Mouse (Mus musculus): ENCODE data around the gene Izumo2. TPM values are rescaled to one million over a fixed set of nuclear protein-coding genes. Genes with fewer than 3 reads are reported as not detected.

Izumo2 gene
- not detected in 2 replicates for polyA plus RNA-seq (2014; fragmentation: Nextera tagmentation; extraction: Ambion mirVana)

GRCm38 (mm10) chr7:44708574-44708973, at the start of gene Izumo2:
Gene Izumo2 (plus strand): TSS chr7:44708742.
- Histone ChIP-seq H3K4me1 (ENCODE audit: control insufficient read depth, insufficient read depth, low read length) (no peaks in the 10 kb centered on the region), H3K36me3 (ENCODE audit: control insufficient read depth, insufficient read depth, low read length) (no peaks in the 10 kb centered on the region), H3K27me3 (ENCODE audit: control insufficient read depth, insufficient read depth, low read length) (no peaks in the 10 kb centered on the region), H3K27ac (ENCODE audit: low read depth, low read length) (no peak within 1 kb of the TSS), H3K9me3 (ENCODE audit: control insufficient read depth, low read length) (0 out of 2 replicates have a peak, but pooled peaks cover 3% of the 10 kb centered on the region), H3K4me2 (no peak within 1 kb of the TSS), H3K4me3 (ENCODE audit: low read depth, low read length) (no peak within 1 kb of the TSS), H3K9ac (ENCODE audit: low read length) (no peak within 1 kb of the TSS)
- WGBS = 72% methylated on average over 14 of the region's 14 CpGs
- ATAC-seq (ENCODE audit: low FRiP score) = no peak
- DNase-seq (ENCODE audit: low spot score, missing footprints) = no peak

- no peak for ATAC-seq (ENCODE audit: low FRiP score)
- whole genome bisulfite sequencing = 81% methylated on average over 5 of the region's 5 CpGs
- DNase-seq (ENCODE audit: low spot score, missing footprints) = no peak
- Histone ChIP-seq H3K4me1 (ENCODE audit: control insufficient read depth, insufficient read depth, low read length) (no peaks in the 10 kb centered on the region), H3K27me3 (ENCODE audit: control insufficient read depth, insufficient read depth, low read length) (no peaks in the 10 kb centered on the region), H3K9me3 (ENCODE audit: control insufficient read depth, low read length) (no peaks in the 10 kb centered on the region), H3K9ac (ENCODE audit: low read length) (no peak overlapping the region), H3K4me2 (no peak overlapping the region), H3K4me3 (ENCODE audit: low read depth, low read length) (no peak overlapping the region), H3K27ac (ENCODE audit: low read depth, low read length) (no peak overlapping the region), H3K36me3 (ENCODE audit: control insufficient read depth, insufficient read depth, low read length) (no peaks in the 10 kb centered on the region)
Observed at GRCm38 (mm10) chr7:44661219-44661618, 47.3 kb upstream of the Izumo2 start.

GRCm38 (mm10) chr7:44662168-44662567, 46.4 kb upstream of the Izumo2 start:
- no peak overlapping the region for H3K9ac ChIP-seq (ENCODE audit: low read length)
- ATAC-seq (ENCODE audit: low FRiP score) = no peak
- H3K4me1 ChIP-seq (ENCODE audit: control insufficient read depth, insufficient read depth, low read length) = no peaks in the 10 kb centered on the region
- 0 out of 2 replicates have a peak, but pooled peaks cover 2% of the 10 kb centered on the region for H3K9me3 ChIP-seq (ENCODE audit: control insufficient read depth, low read length)
- DNase-seq (ENCODE audit: low spot score, missing footprints) = no peak
- H3K4me2 ChIP-seq = no peak overlapping the region
- H3K27ac ChIP-seq (ENCODE audit: low read depth, low read length) = no peak overlapping the region
- no peak overlapping the region for H3K4me3 ChIP-seq (ENCODE audit: low read depth, low read length)
- H3K36me3 ChIP-seq (ENCODE audit: control insufficient read depth, insufficient read depth, low read length) = no peaks in the 10 kb centered on the region
- H3K27me3 ChIP-seq (ENCODE audit: control insufficient read depth, insufficient read depth, low read length) = no peaks in the 10 kb centered on the region
- 14% methylated on average over 8 of the region's 8 CpGs for WGBS

- Histone ChIP-seq H3K4me2 (no peak overlapping the region), H3K9me3 (ENCODE audit: control insufficient read depth, low read length) (0 out of 2 replicates have a peak, but pooled peaks cover 2% of the 10 kb centered on the region), H3K4me1 (ENCODE audit: control insufficient read depth, insufficient read depth, low read length) (no peaks in the 10 kb centered on the region), H3K9ac (ENCODE audit: low read length) (no peak overlapping the region), H3K27ac (ENCODE audit: low read depth, low read length) (no peak overlapping the region), H3K27me3 (ENCODE audit: control insufficient read depth, insufficient read depth, low read length) (no peaks in the 10 kb centered on the region), H3K4me3 (ENCODE audit: low read depth, low read length) (no peak overlapping the region), H3K36me3 (ENCODE audit: control insufficient read depth, insufficient read depth, low read length) (no peaks in the 10 kb centered on the region)
- ATAC-seq (ENCODE audit: low FRiP score) (no peak), DNase-seq (ENCODE audit: low spot score, missing footprints) (no peak)
- 4% methylated on average over 3 of the region's 3 CpGs for WGBS
Observed at GRCm38 (mm10) chr7:44662569-44662968, 46.0 kb upstream of the Izumo2 start.

- ATAC-seq (ENCODE audit: low FRiP score) (no peak), DNase-seq (ENCODE audit: low spot score, missing footprints) (no peak)
- WGBS = 77% methylated on average over 5 of the region's 5 CpGs
Observed at GRCm38 (mm10) chr7:44663546-44663945, 45.0 kb upstream of the Izumo2 start.

GRCm38 (mm10) chr7:44664731-44665130, 43.8 kb upstream of the Izumo2 start:
- ATAC-seq (ENCODE audit: low FRiP score) = no peak
- no peak overlapping the region for H3K4me2 ChIP-seq
- H3K36me3 ChIP-seq (ENCODE audit: control insufficient read depth, insufficient read depth, low read length) = no peaks in the 10 kb centered on the region
- H3K4me3 ChIP-seq (ENCODE audit: low read depth, low read length) = no peak overlapping the region
- no peaks in the 10 kb centered on the region for H3K4me1 ChIP-seq (ENCODE audit: control insufficient read depth, insufficient read depth, low read length)
- no peak for DNase-seq (ENCODE audit: low spot score, missing footprints)
- WGBS = 46% methylated on average over 11 of the region's 11 CpGs
- H3K9me3 ChIP-seq (ENCODE audit: control insufficient read depth, low read length) = 0 out of 2 replicates have a peak, but pooled peaks cover 2% of the 10 kb centered on the region
- H3K9ac ChIP-seq (ENCODE audit: low read length) = no peak overlapping the region
- H3K27ac ChIP-seq (ENCODE audit: low read depth, low read length) = no peak overlapping the region
- H3K27me3 ChIP-seq (ENCODE audit: control insufficient read depth, insufficient read depth, low read length) = peaks cover 3% of the 10 kb centered on the region; the same call in 1 of the 2 replicates

More at GRCm38 (mm10) chr7:44663546-44663945, 45.0 kb upstream of the Izumo2 start:
- H3K9ac ChIP-seq (ENCODE audit: low read length) = no peak overlapping the region
- no peak overlapping the region for H3K27ac ChIP-seq (ENCODE audit: low read depth, low read length)
- H3K4me3 ChIP-seq (ENCODE audit: low read depth, low read length) = no peak overlapping the region
- H3K4me1 ChIP-seq (ENCODE audit: control insufficient read depth, insufficient read depth, low read length) = no peaks in the 10 kb centered on the region
- 0 out of 2 replicates have a peak, but pooled peaks cover 2% of the 10 kb centered on the region for H3K9me3 ChIP-seq (ENCODE audit: control insufficient read depth, low read length)
- no peak overlapping the region for H3K4me2 ChIP-seq
- no peaks in the 10 kb centered on the region for H3K27me3 ChIP-seq (ENCODE audit: control insufficient read depth, insufficient read depth, low read length)
- H3K36me3 ChIP-seq (ENCODE audit: control insufficient read depth, insufficient read depth, low read length) = no peaks in the 10 kb centered on the region

- WGBS = 89% methylated on average over 2 of the region's 2 CpGs
Observed at GRCm38 (mm10) chr7:44666462-44666861, 42.1 kb upstream of the Izumo2 start.

GRCm38 (mm10) chr7:44667996-44668738, 40.4 kb upstream of the Izumo2 start:
- WGBS = 72% methylated on average over 13 of the region's 13 CpGs
- H3K36me3 ChIP-seq (ENCODE audit: control insufficient read depth, insufficient read depth, low read length) = no peaks in the 10 kb centered on the region
- no peak for ATAC-seq (ENCODE audit: low FRiP score)

More at GRCm38 (mm10) chr7:44666462-44666861, 42.1 kb upstream of the Izumo2 start:
- no peak overlapping the region for H3K27ac ChIP-seq (ENCODE audit: low read depth, low read length)
- peak; percentile 31 for DNase-seq (ENCODE audit: low spot score, missing footprints)
- peaks cover 5% of the 10 kb centered on the region for H3K27me3 ChIP-seq (ENCODE audit: control insufficient read depth, insufficient read depth, low read length)
- H3K9ac ChIP-seq (ENCODE audit: low read length) = no peak overlapping the region
- no peak overlapping the region for H3K4me3 ChIP-seq (ENCODE audit: low read depth, low read length)
- no peaks in the 10 kb centered on the region for H3K36me3 ChIP-seq (ENCODE audit: control insufficient read depth, insufficient read depth, low read length)
- no peak for ATAC-seq (ENCODE audit: low FRiP score)
- H3K4me1 ChIP-seq (ENCODE audit: control insufficient read depth, insufficient read depth, low read length) = peaks cover 3% of the 10 kb centered on the region
- no peak overlapping the region for H3K4me2 ChIP-seq
- H3K9me3 ChIP-seq (ENCODE audit: control insufficient read depth, low read length) = 0 out of 2 replicates have a peak, but pooled peaks cover 2% of the 10 kb centered on the region

GRCm38 (mm10) chr7:44669103-44669502, 39.4 kb upstream of the Izumo2 start:
- ATAC-seq (ENCODE audit: low FRiP score) (no peak), DNase-seq (ENCODE audit: low spot score, missing footprints) (peak; percentile 60)
- Histone ChIP-seq H3K4me2 (no peak overlapping the region), H3K27ac (ENCODE audit: low read depth, low read length) (no peak overlapping the region), H3K27me3 (ENCODE audit: control insufficient read depth, insufficient read depth, low read length) (peaks cover 5% of the 10 kb centered on the region), H3K4me1 (ENCODE audit: control insufficient read depth, insufficient read depth, low read length) (peaks cover 4% of the 10 kb centered on the region), H3K36me3 (ENCODE audit: control insufficient read depth, insufficient read depth, low read length) (no peaks in the 10 kb centered on the region), H3K9ac (ENCODE audit: low read length) (no peak overlapping the region), H3K4me3 (ENCODE audit: low read depth, low read length) (no peak overlapping the region), H3K9me3 (ENCODE audit: control insufficient read depth, low read length) (0 out of 2 replicates have a peak, but pooled peaks cover 2% of the 10 kb centered on the region)
- 16% methylated on average over 21 of the region's 21 CpGs for WGBS

More at GRCm38 (mm10) chr7:44667996-44668738, 40.4 kb upstream of the Izumo2 start:
- H3K27ac ChIP-seq (ENCODE audit: low read depth, low read length) = no peak overlapping the region
- no peak for DNase-seq (ENCODE audit: low spot score, missing footprints)
- peaks cover 5% of the 10 kb centered on the region for H3K27me3 ChIP-seq (ENCODE audit: control insufficient read depth, insufficient read depth, low read length)
- no peak overlapping the region for H3K9ac ChIP-seq (ENCODE audit: low read length)
- H3K4me2 ChIP-seq = no peak overlapping the region
- peaks cover 4% of the 10 kb centered on the region for H3K4me1 ChIP-seq (ENCODE audit: control insufficient read depth, insufficient read depth, low read length)
- H3K9me3 ChIP-seq (ENCODE audit: control insufficient read depth, low read length) = 0 out of 2 replicates have a peak, but pooled peaks cover 2% of the 10 kb centered on the region
- H3K4me3 ChIP-seq (ENCODE audit: low read depth, low read length) = no peak overlapping the region

Measured in midbrain, embryonic 11.5 days (tissue).